Mouse (Mus musculus) thymus, adult 18-20 months (tissue): Measurements from ENCODE around the gene Msi1.
"Not testable (repeated sequence)": the region's sequence is repeated elsewhere in the genome, so short reads cannot be mapped to it uniquely, and the experiment has no call there.

Experiments used
- DNase-seq, 2 experiments: peaks; one replicate each; pipeline ENCODE4 v3.0.0; 2022; ENCODE audit warnings: mixed read lengths in 2 of 2

The Msi1 gene

DNA sequence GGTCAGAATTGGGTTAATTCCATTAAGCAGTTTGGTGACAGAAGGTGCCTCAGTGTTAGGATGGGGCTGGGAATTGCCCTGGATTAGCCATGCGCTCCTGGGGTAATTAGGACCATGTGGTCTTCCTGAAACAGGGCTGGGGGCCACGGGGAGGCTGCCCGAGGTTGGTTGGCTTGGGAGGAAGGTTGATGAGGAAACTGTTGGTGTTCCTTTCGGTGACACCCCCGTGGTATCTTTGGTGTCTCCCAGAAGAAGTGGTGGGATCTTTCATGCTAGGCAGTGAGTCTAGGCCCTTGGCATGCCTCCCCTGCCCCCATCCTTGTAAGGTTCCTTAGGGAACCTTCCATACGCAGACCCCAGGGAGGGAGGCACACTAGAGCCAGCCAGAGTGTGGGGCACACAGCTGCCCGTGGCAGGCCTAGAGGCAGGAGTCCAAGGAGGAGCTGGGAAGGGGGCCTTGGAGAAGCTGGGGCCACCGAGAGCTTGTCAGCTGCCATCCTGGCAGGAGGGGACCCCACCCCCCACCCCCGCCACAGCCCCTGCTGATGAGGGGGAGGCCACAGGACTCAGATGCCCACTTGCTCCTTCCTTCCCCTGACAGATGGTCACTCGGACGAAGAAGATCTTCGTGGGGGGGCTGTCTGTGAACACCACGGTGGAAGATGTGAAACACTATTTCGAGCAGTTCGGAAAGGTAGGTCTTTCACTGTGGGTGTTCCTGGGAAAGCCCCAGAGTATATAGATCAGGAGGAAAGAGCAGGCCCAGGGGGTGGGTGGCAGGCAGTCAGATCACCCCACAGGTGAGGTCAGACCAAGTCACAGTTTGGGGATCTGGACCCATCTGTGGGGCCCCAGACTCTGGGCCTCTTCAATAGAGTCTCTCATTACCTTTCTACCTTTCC is 5.7 kb downstream of the Msi1 start:
- no peak for DNase-seq

DNA sequence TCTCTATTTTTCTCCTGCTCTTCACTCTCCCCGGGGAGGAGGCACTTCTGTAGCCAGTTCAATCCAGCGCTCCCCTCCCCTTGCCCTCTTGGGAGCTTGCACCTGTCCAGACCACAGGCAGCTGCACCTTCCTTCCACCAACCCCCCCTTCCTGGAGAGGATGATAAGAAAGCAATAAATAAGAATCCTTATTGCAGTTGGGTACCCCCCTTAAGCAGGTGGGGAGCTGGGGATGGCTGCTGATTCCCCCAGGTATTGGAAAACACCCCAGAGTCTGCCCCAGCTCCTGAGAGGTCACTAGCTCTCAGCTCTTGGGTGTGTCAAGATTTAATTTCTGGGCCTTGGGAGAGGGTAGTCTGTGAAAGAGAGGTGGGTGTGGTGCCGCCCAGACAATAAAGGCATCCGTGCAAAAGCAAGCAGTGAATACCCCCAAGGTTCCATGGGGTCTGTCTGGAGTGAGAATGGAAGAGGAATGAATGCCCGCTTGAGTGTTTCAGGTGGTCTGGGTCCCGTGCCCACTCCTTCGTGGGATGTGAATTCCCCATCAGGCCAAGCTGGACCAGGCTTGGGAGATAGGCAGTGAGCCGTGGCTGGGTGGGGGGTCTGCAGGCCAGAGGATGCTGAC is 6.5 kb downstream of the Msi1 start:
- no peak for DNase-seq

DNA sequence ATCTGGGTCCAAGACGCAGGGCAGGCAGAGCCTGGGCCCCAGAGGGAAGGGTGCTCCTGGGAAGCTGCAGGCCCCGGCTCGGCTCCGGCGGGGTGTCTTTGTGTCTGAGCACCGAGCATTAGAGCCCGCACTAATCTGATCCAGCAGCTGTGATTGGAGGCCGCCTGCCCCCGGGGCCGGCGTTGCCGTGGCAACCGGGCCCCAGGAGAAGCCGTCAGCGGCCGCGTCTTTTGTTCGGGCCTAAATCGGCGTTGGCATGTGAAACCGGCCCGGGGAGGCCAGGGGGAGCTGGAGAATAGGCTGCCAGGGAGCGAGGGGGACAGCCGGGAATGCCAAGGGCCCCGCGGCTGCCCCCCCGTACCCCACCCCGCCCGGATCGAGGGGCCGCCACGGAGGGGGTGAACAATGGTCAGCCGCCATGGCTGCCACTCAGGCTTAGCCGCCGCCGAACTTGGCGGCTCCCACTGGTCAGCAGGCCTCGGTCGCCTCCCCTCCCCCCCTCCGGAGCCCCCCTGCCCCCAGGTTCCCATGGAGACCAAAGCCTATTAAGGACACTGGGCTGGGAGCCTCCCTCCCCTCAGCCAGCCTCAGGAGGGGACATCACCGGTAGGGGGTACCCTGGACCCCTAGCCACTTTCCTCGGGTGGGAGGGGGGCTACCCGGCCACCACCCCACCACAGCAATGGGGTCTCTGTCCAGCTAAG is 7.2 kb downstream of the Msi1 start:
- DNase-seq = no peak

DNA sequence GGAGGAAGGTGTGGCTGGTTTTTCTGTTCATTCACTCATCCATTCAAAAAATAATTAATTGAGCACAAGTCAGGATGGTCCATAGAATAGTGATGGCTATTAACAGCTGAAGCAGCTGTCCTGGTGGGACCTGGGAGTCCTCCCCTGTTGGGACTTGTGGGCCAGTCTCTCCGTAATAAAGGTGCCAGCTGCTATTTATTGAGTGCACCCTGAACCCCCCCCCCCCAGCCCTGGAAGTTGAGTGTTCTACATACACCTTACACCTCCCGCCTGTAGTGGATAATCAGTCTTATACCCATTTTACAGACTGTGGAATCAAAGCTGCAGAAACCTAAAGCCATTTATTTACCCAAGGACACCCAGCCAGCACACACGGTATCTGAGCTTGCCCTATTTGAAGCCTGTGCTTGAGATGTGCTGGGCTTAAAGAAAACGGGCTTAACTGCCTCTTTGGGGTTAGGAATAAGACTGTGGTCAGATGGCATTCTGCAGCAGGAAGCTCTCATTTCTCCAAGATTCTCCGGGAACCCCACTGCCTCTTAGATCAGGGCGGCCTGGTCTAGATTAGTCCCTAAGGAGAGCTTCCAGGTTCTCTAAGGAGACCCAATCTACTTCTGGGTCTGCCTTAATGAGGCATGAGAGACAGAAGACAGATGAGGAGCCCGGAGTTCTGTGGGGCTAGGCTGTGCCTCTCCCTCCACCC is 8.0 kb downstream of the Msi1 start:
- no peak for DNase-seq

DNA sequence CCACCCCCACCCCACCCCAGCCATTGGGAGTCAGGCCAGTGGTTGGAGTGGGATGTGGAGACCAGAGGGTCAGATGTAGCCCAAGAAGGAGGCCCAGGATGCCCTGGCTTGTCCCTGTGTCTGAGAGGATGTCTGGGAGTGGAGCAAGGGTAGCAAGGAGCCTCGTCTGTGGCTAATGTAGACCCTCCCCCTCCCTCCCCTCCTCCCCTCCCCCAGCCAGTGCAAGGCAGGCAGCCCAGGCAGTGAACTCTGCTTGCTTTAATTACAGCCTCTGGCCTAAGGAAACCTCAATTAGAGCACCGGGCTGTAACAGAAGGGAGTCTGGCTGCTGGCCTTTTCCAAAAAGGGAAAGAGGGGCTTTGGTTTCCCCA is 8.5 kb downstream of the Msi1 start:
- DNase-seq = no peak

DNA sequence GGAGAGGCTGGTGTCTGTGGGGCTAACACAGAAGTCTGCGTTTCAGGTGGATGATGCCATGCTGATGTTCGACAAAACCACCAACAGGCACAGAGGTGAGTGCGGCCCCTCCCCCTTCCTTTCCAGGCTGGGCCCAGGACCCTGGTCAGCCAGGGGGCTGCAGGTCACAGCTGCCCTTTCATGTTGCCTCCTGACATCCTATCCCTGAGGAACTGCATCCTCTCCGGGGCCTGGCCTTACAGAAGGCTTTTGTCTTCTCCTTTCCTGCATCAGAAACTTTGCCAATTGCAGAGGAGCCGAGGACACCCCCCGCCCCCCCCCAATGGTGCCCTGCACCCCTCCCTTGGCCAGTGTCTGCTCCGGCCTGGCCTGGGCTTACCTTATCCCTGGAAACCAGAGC is 9.3 kb downstream of the Msi1 start:
- DNase-seq = no peak

DNA sequence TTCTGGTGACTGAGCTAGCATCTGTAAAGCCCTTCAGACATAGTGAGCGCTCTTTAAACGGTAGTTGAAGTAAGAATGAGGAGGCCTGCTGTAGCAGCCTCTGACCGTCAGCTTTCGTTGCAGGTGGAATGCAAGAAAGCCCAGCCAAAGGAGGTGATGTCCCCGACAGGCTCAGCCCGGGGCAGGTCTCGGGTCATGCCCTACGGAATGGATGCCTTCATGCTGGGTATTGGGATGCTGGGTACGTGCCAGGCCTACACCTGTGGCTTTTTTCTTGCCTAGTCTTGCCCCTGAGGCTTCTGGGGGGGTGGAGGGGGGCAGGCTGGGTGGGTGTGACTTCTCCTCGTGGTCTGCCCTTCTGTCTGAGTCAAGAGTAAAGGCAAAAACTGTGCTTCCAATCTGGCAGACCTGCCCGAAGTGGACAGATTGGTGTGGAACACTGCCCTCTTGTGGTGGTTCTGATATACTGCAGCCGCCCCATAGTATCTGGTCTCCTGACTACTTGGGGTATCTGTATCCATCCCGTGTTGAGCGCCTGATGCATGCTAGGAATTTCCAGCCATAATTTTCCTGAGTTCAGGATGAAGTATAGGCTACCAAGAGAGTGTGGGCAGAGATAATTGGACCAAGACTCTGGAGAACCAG is 11.9 kb downstream of the Msi1 start:
- peak in 1 of 2 experiments; percentile 16 for DNase-seq

DNA sequence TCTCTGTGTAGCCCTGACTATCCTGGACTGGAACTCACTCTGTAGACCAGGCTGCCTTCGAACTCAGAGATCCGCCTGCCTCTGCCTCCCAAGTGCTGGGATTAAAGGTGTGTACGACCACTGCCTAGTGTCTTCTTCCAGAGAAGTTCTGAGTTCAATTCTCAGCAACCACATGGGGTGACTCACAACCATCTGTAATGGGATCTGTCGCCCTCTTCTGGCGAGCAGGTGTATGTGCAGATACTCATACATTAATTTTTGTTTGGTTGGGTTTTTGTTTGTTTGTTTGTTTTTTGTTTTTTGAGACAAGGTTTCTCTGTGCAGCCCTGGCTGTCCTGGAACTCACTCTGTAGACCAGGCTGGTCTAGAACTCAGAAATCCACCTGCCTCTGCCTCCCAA is 13.3 kb downstream of the Msi1 start:
- not testable (repeated sequence) for DNase-seq

DNA sequence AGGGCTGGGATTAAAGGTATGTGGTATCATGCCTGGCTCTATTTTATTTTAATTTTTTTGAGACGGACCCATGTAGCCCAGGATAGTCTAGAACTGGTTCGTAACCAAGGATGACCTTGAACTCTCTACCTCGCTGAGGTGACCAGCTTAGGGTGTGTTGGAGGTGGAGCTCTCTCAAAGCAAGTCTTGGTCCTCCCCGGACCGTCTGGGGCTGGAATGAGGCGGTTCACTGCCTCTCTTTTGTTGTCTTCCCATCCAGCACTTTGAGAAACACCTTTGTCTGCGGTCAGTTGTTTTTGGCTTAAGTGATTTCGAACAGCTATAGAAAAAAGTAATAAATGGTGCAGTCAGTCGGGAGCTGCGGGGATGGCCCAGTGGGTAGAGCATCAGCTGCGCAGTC is 14.7 kb downstream of the Msi1 start:
- DNase-seq = no peak

DNA sequence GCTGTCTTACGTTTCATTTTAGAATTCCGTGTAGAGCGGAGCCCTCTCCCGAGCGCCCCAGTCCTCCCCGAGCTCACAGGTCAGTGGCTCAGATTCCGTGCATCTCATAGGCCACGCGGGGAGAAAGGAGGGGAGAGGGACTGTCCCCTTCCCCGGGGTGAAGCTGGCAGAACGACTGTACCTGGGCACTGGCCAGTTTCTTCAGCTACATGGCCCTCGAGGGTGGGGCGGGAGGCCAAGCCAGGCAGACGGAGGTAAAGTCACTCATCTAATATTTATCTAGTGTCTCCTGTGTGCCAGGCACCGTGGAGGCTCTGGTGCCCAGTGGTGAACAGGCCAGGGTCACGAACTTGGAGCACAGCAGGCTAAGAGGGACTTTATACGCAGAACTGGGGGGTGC is 17.7 kb downstream of the Msi1 start:
- DNase-seq = no peak

DNA sequence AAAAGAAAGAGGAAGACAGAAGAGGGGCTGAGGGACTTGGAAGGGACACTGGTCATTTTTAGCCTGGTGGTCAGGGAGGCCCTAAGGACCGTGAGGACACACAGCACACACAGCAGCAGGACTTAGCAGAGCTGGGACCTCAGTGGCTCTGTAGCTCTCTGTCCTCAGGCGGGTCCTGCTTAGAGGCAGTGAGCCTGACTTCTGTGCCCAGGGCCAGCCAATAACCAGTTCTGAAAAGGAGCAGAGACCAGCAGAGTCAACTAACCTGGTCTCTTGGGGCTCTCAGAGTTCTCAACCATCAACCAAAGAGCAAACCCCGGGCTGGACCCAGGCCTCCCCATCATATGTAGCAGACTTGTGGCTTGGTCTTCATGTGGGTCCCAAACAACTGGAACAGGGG is 19.8 kb downstream of the Msi1 start:
- DNase-seq = no peak

DNA sequence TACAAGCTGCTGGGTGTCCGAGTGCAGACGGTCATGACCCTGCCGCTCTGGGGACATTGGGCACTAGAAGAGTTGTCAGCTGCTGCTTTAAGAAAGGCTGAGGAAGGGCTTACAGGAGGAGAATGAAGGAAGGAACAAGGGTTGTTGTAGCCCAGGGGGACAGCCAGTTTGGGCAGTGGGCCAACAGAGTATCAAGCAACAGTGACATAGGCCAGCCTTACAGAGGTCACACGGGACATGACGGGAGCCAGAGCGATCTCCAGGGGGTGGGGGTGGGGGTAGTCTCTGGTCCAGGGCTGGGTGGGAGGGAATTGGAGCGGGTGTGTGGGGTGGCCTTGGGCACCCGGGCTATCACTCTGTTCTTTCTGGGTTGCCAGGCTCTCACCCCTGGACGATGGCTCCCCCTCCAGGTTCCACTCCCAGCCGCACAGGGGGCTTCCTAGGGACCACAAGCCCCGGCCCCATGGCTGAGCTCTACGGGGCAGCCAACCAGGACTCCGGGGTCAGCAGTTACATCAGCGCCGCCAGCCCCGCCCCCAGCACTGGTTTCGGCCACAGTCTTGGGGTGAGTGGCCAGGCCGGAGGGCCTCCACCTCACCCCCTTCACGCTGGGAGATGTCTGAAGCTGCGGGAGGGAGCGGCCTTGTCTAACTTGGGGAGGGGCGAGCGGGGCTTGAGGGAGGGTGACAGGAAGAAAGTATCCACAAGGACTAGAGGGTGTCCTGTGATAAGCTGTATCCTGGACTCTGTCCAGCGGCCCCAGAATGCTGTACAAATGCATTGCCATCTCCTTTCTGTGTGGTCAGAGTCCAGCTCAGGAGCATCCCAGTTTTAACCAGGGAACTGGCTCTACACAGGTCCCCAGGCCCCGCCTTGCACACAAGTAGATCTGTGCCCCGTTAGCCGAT is 21.3 kb downstream of the Msi1 start:
- no peak for DNase-seq

DNA sequence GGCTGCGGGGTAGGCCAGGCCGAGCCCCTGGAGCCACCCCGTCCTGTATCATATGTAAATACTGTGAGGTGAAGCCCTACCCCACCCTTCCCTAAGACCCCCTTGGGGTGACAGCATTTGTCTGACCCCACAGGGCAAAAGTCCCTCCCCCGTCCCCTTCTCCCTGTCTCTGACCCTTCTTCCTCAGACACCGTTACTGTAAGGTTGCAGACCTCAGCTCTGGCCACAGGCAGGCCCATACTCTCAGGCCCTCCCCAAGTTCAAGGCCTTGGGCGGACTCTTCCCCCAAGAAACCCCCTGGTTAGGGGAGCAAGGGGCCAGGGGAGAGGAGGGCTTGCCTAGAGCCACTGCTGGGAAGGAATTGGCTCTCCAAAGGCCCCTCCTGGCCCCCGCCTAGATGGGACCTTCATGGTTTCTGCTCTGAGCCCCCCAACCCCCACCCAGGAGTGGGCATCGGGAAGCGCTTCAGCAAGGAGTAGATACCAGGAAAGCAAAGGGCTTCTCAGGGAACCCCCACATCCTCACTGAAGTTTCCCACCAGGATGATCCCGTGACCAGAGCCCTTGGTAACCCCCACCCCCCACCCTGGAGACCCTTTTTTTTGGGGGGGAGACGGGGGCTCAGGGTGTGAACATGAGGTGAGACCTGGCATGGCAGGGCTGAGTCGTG is 25.2 kb downstream of the Msi1 start:
- no peak for DNase-seq

DNA sequence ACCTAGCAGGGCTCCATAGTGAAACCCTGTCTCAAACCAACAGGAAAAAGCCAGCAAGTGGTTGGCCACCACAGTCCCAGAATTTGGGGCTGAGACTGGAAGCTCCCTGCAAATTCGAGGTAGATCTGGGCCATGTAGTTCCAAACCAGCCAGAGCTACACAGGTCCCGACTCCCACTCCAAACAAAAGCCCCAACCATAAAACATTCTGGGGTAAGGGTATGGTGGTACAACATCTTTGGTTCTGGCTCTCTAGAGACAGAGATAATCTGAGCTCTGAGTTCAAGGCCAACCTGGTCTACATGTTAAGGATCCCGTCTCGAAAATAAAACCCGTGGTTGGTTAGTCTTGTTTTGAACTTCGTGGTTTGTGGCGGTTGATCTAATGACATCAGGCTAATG is 26.4 kb downstream of the Msi1 start:
- DNase-seq = no peak

DNA sequence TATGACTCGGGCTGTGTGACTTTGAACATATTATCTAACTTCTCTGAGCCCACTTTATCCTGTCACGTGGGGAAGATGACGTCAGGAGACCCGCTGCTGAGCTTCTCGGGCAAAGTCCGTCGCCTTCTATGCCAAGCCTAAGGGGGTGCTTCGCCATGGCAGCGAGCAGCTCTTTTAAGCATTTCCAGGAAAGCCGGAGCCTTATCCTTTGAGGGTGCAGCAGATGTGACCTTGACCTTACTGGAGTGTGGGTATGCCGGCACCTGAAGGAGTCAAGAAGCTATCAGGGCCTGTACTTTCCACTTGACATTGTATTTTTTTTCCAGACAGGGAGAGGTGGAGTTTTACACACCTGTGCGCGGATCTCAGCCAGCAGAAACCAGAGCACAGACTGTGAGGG is 29.5 kb downstream of the Msi1 start:
- DNase-seq = no peak

DNA sequence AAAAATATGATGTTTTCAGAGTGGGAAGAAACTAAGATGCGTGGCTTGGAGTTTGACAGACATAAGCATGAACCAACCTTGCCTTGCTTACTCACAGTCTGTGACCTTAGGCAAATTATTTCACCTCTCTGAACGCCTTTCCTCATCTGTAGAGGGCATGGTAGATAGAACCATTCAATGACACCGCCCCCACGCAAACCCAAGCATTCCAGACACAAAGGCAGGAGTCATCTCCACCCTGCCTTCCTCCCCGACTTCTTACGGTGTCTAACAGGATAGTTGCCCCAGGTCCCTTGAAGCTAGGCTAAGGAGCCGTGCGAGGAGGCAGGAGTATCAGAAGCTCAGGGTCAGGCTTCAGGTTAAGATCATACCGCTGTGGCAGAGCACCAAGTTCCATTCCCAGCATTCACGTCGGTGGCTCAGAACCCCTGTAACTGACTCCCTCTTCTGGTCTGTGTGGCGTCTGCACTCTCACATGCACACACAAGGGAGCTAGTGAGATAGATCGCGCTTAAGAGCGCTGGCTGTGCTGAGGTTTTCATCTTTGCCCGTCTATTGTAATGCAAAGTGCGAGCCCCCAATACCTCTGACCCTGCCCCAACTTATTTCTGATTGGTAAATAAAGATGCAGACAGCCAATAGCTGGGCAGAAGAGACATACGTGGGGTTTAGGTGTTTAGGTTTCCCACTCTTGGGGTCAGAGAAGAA is 35.2 kb downstream of the Msi1 start:
- DNase-seq = no peak

DNA sequence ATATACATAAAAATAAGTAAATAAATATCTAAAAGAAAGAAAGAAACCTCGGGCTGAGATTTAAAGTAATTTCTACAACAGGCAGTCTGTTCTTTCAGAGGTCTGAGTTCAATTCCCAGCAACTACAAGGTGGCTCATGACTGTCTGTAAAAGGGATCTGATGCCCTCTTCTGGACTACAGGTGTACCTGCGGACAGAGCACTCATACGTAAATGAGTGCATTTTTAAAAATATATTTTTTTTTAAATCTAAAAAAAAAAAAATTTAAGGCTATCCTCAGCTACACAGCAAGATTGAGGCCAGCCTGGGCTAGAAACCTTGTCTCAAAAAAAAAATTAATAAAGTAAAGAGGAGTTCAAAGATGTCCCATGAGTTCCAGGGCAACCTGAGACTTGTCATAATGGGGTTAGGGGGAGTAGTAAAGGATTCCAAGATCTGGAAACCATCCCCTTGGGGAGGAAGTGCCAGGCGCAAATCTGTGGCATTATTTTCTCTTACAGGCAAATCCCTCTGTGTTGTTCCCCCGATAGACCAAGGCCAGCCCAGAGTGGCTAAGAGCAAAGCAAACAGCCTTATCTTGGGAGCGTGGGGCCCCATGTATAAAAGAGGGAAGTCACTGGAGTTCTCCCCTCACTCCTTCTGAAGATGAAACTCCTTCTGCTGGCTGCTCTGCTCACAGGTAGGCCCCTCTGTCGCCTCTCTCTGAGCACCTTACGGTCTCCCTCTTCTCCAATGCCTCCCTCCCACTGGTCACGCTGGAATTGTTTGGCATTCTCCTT is 36.4 kb downstream of the Msi1 start, which contains the start of gene Pla2g1b:
TSS of gene Pla2g1b (plus strand) at position 621 of the 779 bp plus-strand sequence.
- no peak for DNase-seq

DNA sequence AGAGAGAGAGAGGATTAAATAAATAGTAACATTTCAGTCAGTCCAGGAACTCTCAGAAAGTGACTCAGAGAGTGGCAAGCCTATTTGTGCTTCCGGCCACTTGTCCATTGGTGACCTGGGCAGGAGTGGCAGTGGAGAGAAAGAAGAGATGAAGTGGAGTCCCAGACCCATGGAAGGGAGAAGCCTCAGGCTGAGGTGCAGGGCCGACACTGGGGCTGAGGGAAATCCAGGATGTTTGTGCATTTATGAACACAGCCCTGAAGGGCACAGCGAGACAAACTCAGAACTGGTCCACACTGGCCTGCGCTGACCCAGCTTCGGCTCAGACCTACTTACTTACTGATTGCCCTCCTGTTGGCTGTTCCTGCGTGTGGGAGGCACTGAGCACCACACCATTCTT is 40.4 kb downstream of the Msi1 start:
- DNase-seq = no peak

DNA sequence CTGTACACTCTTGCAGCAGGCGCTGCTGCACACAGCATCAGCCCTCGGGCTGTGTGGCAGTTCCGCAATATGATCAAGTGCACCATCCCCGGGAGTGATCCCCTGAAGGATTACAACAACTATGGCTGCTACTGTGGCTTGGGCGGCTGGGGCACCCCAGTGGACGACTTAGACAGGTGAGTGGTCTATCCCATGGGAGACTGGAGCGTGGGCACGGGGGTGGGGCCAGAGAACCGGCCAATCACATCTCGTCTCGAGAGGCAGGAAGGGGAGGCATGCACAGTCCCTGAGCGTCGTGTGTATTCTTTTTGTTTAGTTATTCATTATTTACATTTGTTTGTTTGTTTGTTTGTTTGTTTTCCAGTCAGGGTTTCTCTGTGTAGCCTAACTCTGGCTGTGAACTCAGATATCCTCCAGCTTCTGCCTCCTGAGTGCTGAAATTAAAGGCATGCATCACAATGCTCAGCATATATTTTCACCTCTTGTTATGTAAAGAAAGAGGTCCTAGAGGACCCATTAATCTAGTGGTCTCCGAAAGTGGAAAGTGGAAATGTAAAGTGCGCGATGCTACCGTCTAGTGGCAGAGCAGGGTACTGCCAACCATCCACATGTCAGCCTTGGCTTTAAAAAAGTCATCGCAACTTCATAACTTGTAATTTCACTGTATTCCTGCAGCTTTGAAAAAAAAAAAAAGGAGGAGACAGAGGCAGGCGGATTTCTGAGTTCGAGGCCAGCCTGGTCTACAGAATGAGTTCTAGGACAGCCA is 41.5 kb downstream of the Msi1 start:
- no peak for DNase-seq
